Mouse (Mus musculus): ENCODE results near the gene Fyttd1. TPM values are rescaled to one million over a fixed set of nuclear protein-coding genes. Genes with fewer than 3 reads are reported as not detected.
"Not testable (repeated sequence)": the region's sequence is repeated elsewhere in the genome, so short reads cannot be mapped to it uniquely, and the experiment has no call there.

Gene Fyttd1
- polyA plus RNA-seq, 1 experiment: 16.8 TPM

DNA sequence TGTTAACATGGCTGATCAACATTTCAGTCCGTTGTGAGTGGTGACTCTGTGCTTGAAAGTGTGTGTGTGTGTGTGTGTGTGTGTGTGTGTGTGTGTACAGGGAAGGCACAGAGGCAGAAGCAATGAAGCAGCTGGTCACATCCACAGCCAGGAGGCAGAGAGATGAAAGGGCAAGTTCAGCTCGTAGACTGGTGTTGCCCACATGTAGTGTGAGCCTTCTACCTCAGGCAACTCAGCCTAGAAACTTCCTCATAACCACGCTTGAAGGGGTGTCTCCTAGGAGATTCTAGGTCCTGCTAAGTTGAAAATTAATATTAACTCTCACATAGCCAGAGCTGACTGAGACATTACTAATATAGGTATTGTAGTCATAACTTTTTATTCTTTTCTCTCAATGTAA, 3.9 kb upstream of the Fyttd1 start:
- Histone ChIP-seq H3K79me3 (ENCODE audit: low read depth) (peaks cover 4% of the 10 kb centered on the region), H3ac (ENCODE audit: control insufficient read depth, insufficient read length, low read depth) (no peak overlapping the region), H3K36me3 (ENCODE audit: control insufficient read depth, insufficient read depth) (no peaks in the 10 kb centered on the region), H3K79me2 (ENCODE audit: control insufficient read depth, insufficient read depth) (peaks cover 7% of the 10 kb centered on the region), H3K4me3 (ENCODE audit: insufficient read depth, poor library complexity, severe bottlenecking) (no peak overlapping the region), H3K27me3 (ENCODE audit: control insufficient read depth, insufficient read depth, insufficient read length) (no peaks in the 10 kb centered on the region)
- TF ChIP-seq MYOG (IDR thresholded peaks at IDR 0.05; ENCODE audit: control insufficient read depth, extremely low read depth, insufficient read length): no peak
- no peak for TF ChIP-seq CTCF (IDR thresholded peaks at IDR 0.05; ENCODE audit: control insufficient read depth, insufficient read depth, insufficient read length)
- TF ChIP-seq FOSL1 (IDR thresholded peaks at IDR 0.05; ENCODE audit: insufficient read depth, low read length, poor library complexity, severe bottlenecking): no peak
- no peak for TF ChIP-seq USF1 (IDR thresholded peaks at IDR 0.05; ENCODE audit: low read depth)
- no peak for TF ChIP-seq MYOD1 (IDR thresholded peaks at IDR 0.05; ENCODE audit: control insufficient read depth, insufficient read length, low read depth)

DNA sequence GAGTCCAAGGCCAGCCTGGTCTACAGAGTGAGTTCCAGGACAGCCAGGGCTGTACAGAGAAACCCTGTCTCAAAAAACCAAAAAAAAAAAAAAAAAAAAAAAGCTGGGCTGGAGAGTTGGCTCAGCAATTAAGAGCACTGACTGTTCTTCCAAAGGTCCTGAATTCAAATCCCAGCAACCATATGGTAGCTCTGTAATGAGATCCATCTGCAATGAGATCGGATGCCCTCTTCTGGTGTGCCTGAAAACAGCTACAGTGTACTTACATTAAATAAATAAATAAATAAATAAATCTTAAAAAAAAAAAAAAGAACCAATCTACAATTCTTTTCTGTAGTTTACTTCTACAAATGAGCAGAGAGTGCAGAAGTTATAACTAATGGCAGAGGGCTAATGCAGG, 2.0 kb upstream of the Fyttd1 start:
- not testable (repeated sequence) for H3K27me3 ChIP-seq (ENCODE audit: control insufficient read depth, insufficient read depth, insufficient read length); H3K36me3 ChIP-seq (ENCODE audit: control insufficient read depth, insufficient read depth); H3K4me3 ChIP-seq (ENCODE audit: insufficient read depth, poor library complexity, severe bottlenecking); H3ac ChIP-seq (ENCODE audit: control insufficient read depth, insufficient read length, low read depth)
- peaks cover 23% of the 10 kb centered on the region for H3K79me3 ChIP-seq (ENCODE audit: low read depth)
- peaks cover 26% of the 10 kb centered on the region for H3K79me2 ChIP-seq (ENCODE audit: control insufficient read depth, insufficient read depth)

DNA sequence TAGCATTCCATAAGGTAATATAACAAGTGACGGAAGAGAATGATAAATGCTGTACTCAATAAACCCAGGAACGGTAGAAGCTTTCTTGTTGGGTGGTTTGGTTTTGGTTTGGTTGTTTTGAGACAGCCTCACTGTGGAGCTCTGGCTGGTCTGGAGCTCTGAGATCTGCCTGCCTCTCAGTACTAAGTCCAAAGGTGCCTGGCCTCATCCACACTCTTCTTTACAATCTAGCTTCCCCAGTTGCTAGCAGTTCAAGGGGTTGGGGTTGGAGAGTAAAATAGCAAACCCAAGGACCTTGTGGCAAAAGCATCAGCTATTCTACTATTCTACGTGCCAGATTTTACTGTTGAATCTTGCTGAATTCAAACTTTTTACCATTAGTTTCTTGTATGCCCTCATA, 1.5 kb upstream of the Fyttd1 start:
- Histone ChIP-seq H3K79me2 (ENCODE audit: control insufficient read depth, insufficient read depth) (peaks cover 32% of the 10 kb centered on the region), H3ac (ENCODE audit: control insufficient read depth, insufficient read length, low read depth) (no peak overlapping the region), H3K36me3 (ENCODE audit: control insufficient read depth, insufficient read depth) (no peaks in the 10 kb centered on the region), H3K4me3 (ENCODE audit: insufficient read depth, poor library complexity, severe bottlenecking) (no peak overlapping the region), H3K27me3 (ENCODE audit: control insufficient read depth, insufficient read depth, insufficient read length) (no peaks in the 10 kb centered on the region), H3K79me3 (ENCODE audit: low read depth) (peaks cover 27% of the 10 kb centered on the region)
- no peak for TF ChIP-seq MYOG (IDR thresholded peaks at IDR 0.05; ENCODE audit: control insufficient read depth, extremely low read depth, insufficient read length)
- TF ChIP-seq MYOD1 (IDR thresholded peaks at IDR 0.05; ENCODE audit: control insufficient read depth, insufficient read length, low read depth): no peak
- no peak for TF ChIP-seq CEBPB (IDR thresholded peaks at IDR 0.05; ENCODE audit: low read depth)
- no peak for TF ChIP-seq FOSL1 (IDR thresholded peaks at IDR 0.05; ENCODE audit: insufficient read depth, low read length, poor library complexity, severe bottlenecking)
- no peak for TF ChIP-seq USF1 (IDR thresholded peaks at IDR 0.05; ENCODE audit: low read depth)
- no peak for TF ChIP-seq MAX (IDR thresholded peaks at IDR 0.05)

DNA sequence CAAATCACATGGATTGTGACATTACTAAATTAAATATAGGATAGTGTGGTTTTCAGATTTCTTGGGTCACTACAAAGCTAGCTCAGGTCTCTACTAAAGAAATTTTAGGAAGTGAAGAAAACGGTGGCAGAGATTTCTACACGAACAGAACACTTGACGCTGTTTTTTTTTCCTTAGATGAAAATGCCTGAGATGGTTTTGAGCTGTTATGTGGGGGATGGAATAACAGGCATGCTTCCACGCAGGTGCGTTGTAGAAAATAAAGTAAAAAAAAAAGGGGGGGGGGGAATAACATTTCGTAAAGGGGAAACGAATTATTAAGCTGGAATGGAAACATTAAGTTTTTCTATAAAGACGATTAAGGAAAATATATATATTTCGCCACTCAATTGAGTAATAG, 469 bp upstream of the Fyttd1 start:
- Histone ChIP-seq H3K4me3 (ENCODE audit: insufficient read depth, poor library complexity, severe bottlenecking) (peak overlapping the region; percentile 71), H3K79me3 (ENCODE audit: low read depth) (peaks cover 33% of the 10 kb centered on the region), H3K27me3 (ENCODE audit: control insufficient read depth, insufficient read depth, insufficient read length) (no peaks in the 10 kb centered on the region), H3ac (ENCODE audit: control insufficient read depth, insufficient read length, low read depth) (no peak overlapping the region), H3K79me2 (ENCODE audit: control insufficient read depth, insufficient read depth) (peaks cover 42% of the 10 kb centered on the region), H3K36me3 (ENCODE audit: control insufficient read depth, insufficient read depth) (no peaks in the 10 kb centered on the region)
- no peak for TF ChIP-seq MAX (IDR thresholded peaks at IDR 0.05)
- no peak for TF ChIP-seq MYOG (IDR thresholded peaks at IDR 0.05; ENCODE audit: control insufficient read depth, extremely low read depth, insufficient read length)
- TF ChIP-seq CTCF (IDR thresholded peaks at IDR 0.05; ENCODE audit: control insufficient read depth, insufficient read depth, insufficient read length): no peak
- no peak for TF ChIP-seq CEBPB (IDR thresholded peaks at IDR 0.05; ENCODE audit: low read depth)
- no peak for TF ChIP-seq MYOD1 (IDR thresholded peaks at IDR 0.05; ENCODE audit: control insufficient read depth, insufficient read length, low read depth)
- TF ChIP-seq USF1 (IDR thresholded peaks at IDR 0.05; ENCODE audit: low read depth): no peak
- TF ChIP-seq FOSL1 (IDR thresholded peaks at IDR 0.05; ENCODE audit: insufficient read depth, low read length, poor library complexity, severe bottlenecking): no peak

DNA sequence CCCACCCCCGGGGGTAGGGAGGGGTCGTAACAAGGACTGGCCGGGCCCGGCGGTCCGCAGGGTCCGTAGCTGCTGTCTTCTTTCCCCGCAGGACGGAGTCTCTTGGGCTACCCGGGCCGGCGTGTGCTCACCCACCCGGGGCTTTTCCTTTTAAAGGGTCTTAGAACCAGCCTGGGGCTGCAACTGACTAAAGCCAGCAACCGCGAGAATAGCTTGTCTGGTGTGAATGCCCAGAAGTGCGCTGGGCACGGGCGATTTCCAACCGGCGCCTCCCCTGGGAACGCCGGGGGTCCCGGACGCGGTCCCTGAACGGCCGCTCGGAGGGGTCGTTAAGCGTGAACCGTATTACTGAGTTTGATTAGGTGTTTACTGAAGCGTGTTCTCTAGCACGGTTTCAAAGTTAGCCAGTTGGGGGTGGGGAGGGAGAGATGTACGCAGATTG, 878 bp downstream of the Fyttd1 start:
- peak overlapping the region; percentile 71 for H3K4me3 ChIP-seq (ENCODE audit: insufficient read depth, poor library complexity, severe bottlenecking)
- H3ac ChIP-seq (ENCODE audit: control insufficient read depth, insufficient read length, low read depth): peak overlapping the region; percentile 62
- TF ChIP-seq MAX (IDR thresholded peaks at IDR 0.05): no peak
- TF ChIP-seq USF1 (IDR thresholded peaks at IDR 0.05; ENCODE audit: low read depth): no peak
- TF ChIP-seq CTCF (IDR thresholded peaks at IDR 0.05; ENCODE audit: control insufficient read depth, insufficient read depth, insufficient read length): no peak
- no peak for TF ChIP-seq CEBPB (IDR thresholded peaks at IDR 0.05; ENCODE audit: low read depth)
- no peak for TF ChIP-seq MYOD1 (IDR thresholded peaks at IDR 0.05; ENCODE audit: control insufficient read depth, insufficient read length, low read depth)
- TF ChIP-seq FOSL1 (IDR thresholded peaks at IDR 0.05; ENCODE audit: insufficient read depth, low read length, poor library complexity, severe bottlenecking): no peak
- no peak for TF ChIP-seq MYOG (IDR thresholded peaks at IDR 0.05; ENCODE audit: control insufficient read depth, extremely low read depth, insufficient read length)

DNA sequence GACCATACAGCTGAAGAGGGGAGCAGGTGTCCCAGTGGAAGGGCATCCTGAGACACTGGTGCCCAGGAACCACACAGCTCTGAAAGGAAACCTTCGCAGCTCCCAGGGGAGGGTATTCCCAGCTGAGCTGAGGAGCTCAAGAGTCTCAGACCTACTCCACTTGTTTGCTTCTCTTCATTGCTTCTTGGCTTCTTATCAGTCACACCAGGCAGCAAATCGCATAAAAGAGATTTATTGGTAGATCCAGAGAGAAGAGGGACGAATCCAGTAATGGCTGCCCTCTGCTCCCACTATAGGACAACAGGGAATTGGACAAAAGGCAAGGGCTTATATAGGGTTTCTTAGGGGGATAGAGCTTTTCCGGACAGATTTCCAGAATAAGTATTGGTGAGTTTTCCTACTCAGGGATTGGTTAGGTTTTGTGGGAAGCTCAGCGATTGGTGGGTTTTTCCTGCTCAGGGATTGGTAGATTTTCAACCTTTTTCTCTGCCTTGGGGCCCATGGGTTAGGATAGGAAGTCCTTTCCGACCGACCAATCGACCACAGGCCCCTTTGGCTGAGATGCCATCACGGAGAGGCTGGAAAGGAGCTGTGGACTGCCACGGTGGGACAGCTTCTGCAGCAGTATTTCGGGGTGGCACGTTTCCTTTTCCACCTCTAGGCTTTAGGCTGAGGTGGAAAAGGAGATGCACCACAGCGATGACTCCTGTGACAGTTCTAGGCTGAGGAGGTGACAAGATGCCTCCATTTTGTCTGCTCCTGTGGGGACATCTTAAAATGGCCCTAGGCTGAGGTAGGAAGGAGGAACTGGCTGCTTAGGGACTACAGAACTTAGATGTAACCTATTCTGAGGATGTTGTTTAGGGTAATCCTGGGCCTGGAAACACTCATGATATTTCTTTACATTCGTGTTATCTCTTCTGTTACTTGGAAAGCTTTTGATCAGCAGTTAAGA, 1.9 kb downstream of the Fyttd1 start:
- peaks cover 3% of the 10 kb centered on the region for H3K36me3 ChIP-seq (ENCODE audit: control insufficient read depth, insufficient read depth)
- peaks cover 63% of the 10 kb centered on the region for H3K79me2 ChIP-seq (ENCODE audit: control insufficient read depth, insufficient read depth)
- peaks cover 45% of the 10 kb centered on the region for H3K79me3 ChIP-seq (ENCODE audit: low read depth)
- H3K4me3 ChIP-seq (ENCODE audit: insufficient read depth, poor library complexity, severe bottlenecking): peak overlapping the region; percentile 71
- no peak overlapping the region for H3ac ChIP-seq (ENCODE audit: control insufficient read depth, insufficient read length, low read depth)
- H3K27me3 ChIP-seq (ENCODE audit: control insufficient read depth, insufficient read depth, insufficient read length): no peaks in the 10 kb centered on the region
- no peak for TF ChIP-seq CEBPB (IDR thresholded peaks at IDR 0.05; ENCODE audit: low read depth)
- no peak for TF ChIP-seq MYOG (IDR thresholded peaks at IDR 0.05; ENCODE audit: control insufficient read depth, extremely low read depth, insufficient read length)
- no peak for TF ChIP-seq USF1 (IDR thresholded peaks at IDR 0.05; ENCODE audit: low read depth)
- TF ChIP-seq MYOD1 (IDR thresholded peaks at IDR 0.05; ENCODE audit: control insufficient read depth, insufficient read length, low read depth): no peak
- TF ChIP-seq CTCF (IDR thresholded peaks at IDR 0.05; ENCODE audit: control insufficient read depth, insufficient read depth, insufficient read length): no peak
- TF ChIP-seq MAX (IDR thresholded peaks at IDR 0.05): no peak
- no peak for TF ChIP-seq FOSL1 (IDR thresholded peaks at IDR 0.05; ENCODE audit: insufficient read depth, low read length, poor library complexity, severe bottlenecking)

More for the DNA sequence above, 878 bp downstream of the Fyttd1 start:
- Histone ChIP-seq H3K27me3 (ENCODE audit: control insufficient read depth, insufficient read depth, insufficient read length) (no peaks in the 10 kb centered on the region), H3K79me3 (ENCODE audit: low read depth) (peaks cover 39% of the 10 kb centered on the region), H3K79me2 (ENCODE audit: control insufficient read depth, insufficient read depth) (peaks cover 55% of the 10 kb centered on the region), H3K36me3 (ENCODE audit: control insufficient read depth, insufficient read depth) (no peaks in the 10 kb centered on the region)

Measured in C2C12 (cell line).